Mouse (Mus musculus): ENCODE data around the gene Myl6. TPM values are rescaled to one million over a fixed set of nuclear protein-coding genes. Genes with fewer than 3 reads are reported as not detected.
"Not testable (repeated sequence)": the region's sequence is repeated elsewhere in the genome, so short reads cannot be mapped to it uniquely, and the experiment has no call there.

Myl6 gene
- polyA plus RNA-seq, 3 experiments from 2014 or later, result 949 to 1,454 (median 955) TPM

DNA sequence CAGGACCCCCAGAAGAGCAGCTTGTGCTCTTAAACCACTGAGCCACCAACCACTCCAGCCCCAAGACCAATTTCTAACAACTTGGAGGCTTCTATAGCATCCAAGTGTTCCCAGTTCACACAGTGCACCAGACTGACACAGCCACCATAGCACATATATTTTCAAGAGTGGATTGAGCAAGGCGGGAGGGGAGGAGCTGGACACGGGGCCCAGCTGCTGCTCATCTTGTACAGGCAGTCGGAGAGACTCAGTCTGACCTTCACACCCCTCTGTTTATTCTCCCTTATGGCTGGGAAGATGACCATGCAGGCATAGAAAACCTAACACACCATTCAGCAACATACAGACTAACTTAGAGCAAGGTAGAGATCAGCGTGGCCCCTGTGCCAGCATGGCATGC is 15.9 kb upstream of the Myl6 start:
- no peak for ATAC-seq

DNA sequence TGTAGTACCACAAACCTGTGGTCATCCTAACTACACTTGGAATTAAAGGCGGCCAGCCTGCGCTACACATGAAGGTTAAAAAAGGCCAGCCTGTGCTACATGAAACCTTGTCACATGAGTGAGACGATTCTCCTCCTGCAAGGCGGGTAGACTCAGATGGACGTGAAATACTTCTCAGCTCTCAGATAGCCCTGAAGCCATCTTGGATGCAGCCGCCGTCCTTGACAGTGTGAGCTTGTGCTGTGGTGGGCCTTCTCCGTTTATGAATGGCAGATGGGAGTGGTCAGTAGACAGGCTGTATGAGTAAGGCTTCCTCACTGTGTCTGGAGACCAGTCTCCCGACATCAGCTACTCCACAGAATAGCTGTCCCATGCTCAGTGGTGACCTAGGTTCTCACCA is 15.3 kb upstream of the Myl6 start:
- no peak for ATAC-seq

- ATAC-seq, result no peak
Observed at GRCm38 (mm10) chr10:128508260-128508659, 14.3 kb upstream of the Myl6 start.

GRCm38 (mm10) chr10:128505974-128506373 is 12.0 kb upstream of the Myl6 start:
- ATAC-seq, result no peak

- not testable (repeated sequence) for ATAC-seq
Observed at GRCm38 (mm10) chr10:128505371-128505667, 11.4 kb upstream of the Myl6 start.

- peak; percentile 85 for ATAC-seq
Observed at GRCm38 (mm10) chr10:128504641-128505370, 10.9 kb upstream of the Myl6 start.

DNA sequence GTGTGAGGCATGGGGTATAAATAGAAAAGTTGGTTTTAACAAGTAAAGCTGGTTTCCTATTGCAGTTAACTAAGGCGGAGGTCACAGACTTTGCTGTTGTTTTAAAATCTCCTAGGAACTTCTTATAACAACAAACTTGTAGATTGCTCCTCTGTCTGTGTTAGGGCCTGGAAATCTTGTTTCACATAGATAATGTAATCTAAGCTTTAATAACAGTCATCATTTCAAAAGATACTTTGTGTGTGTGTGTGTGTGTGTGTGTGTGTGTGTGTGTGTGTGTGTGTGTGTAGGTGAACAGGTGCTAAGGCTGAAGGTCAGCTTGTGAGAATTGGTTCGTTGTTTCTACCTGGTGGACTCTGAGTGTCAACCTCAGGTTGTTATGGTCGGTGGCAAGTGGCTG is 10.1 kb upstream of the Myl6 start:
- no peak for ATAC-seq

DNA sequence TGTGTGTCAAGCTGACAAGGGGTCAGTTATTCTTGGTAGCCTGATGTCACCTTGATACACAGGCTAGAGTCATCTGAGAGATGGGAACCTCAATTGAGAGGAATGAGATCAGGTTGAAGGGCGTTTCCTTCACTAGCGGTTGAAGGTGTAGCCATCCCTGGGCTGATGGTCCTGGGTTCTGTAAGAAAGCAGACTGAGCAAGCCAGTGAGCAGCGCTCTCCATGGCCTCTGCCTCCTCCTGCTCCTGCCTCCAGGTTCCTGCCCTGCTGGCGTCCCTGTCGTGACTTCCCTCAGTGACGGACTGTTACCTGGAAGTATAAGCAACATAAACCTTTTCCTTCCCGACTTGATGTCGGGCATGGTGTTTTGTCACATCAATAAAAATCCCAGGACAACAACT is 9.6 kb upstream of the Myl6 start:
- ATAC-seq, result no peak

GRCm38 (mm10) chr10:128502341-128502740 is 8.4 kb upstream of the Myl6 start:
- ATAC-seq, result no peak

GRCm38 (mm10) chr10:128499116-128499671 is 5.2 kb upstream of the Myl6 start:
- no peak for ATAC-seq

GRCm38 (mm10) chr10:128498590-128498989 is 4.6 kb upstream of the Myl6 start, which contains the start of gene Myl6b:
Gene Myl6b, minus strand, starts transcription at chr10:128498685.
- peak; percentile 79 for ATAC-seq

DNA sequence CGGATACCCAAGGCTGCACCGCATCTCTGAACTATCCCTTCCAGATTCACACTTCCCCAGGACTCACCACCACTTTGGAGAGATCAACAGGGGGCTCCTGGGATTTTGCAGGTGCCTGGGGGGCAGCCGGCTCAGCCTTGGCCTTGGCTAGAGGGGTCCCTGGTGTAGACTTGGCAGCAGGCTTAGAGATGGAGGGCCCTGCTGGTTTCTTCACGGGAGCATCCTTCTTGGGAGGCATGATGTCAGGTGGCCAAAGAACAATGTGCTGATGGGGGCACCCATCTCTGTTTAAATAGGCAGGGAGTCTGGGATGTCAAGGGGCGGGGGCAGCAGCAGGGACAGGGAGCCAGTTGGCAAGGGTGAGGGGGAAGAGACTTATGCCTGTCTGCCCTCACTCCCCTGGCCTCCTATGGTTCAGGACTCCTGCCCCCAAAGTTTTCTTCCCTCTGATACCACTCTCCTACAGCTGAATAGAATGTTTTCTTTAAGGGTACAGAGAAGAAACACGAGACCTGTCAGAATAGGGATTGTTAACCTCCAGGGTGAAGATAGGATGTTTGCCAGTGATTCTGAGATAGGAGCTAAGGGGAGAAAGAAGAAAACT is 3.3 kb upstream of the Myl6 start:
- no peak for ATAC-seq

- no peak for ATAC-seq
Observed at GRCm38 (mm10) chr10:128496509-128497077, 2.6 kb upstream of the Myl6 start.

DNA sequence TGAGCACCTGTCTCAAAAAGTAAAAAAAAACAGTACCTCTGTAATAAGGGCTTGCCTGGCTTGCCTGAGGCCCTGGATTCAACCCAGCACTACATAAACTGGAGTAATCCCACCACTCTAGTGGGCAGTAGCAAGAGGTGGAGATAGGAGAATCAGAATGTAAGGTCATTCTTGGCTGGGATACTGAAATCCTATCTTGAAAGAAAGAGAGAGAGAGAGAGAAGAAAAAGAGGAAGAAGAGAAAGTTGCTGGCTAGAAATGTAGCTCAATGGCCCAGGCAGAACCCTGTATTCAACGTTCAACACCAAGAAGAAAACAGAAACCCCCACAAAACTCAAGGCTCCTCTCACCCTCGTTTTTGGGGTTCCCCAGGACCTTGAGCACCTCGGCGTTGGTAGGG is 2.0 kb upstream of the Myl6 start:
- ATAC-seq, result no peak

GRCm38 (mm10) chr10:128495270-128495669 is 1.3 kb upstream of the Myl6 start:
- no peak for ATAC-seq

DNA sequence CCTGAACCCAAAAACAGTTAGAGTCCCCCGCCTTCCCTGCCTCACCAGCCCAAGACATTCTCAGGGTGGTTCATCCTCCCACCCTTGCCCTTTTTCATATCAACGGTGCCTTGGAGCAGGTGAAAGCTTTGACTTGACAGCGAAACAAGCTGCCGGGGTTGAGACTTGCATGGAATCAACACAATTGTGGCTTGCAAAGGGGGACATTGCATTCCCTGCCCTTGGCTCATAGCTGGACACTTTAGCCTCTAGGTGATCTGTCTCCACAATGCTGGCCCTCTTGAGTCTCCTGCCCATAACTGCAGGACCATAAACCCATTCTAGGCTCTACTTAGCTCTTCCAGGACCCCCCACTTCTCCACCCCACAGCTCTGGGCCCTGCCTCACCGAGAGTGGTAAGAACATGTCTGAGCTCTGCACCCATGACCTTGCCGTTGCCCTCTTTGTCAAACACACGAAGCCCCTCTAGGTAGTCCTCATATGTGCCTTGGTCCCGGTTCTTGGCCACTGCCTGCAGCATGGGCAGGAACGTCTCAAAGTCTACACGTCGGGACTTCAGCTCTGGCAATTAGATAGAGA is 811 bp upstream of the Myl6 start:
- ATAC-seq, result no peak

DNA sequence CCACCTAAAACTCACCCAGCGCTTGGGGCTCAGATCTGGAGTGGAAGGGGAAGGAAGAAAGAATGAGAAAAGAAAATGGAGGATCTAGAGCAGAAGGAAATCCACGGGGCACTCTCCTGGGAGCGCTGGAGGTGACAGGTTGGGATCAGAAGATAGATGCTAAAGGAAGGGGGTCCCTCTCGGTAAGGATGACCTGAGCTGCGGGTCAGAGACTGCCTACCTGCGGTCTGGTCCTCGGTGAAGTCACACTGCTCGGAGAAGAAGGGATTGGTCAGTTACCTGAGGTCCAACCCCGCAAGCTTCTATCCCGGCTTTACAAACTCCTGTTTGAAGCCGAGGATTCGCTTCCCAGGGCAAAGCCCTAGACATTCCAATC is 638 bp downstream of the Myl6 start:
- peak; percentile 9 for ATAC-seq

- ATAC-seq, result peak; percentile 3
Observed at GRCm38 (mm10) chr10:128492633-128493311, 1.2 kb downstream of the Myl6 start.

GRCm38 (mm10) chr10:128492051-128492450 is 1.9 kb downstream of the Myl6 start:
- ATAC-seq, result not testable (repeated sequence)

DNA sequence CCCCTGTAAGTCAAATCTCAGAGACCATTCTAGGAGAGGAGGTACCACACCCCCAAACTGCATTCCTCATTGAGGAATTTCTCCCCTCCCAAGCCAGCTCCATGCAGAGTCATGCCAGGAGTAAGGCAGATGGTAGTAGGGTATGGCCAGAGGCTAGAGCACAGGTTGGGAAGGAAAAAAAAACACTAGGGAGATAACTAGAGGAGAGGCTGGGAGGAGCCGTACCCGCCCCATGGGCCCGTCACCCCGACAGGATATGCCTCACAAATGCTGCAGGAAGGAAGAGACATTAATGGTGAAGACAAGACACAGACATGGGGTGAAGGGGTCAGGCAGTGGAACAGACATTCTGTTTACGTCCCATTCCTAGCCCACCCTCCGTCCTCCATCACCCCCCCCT is 2.5 kb downstream of the Myl6 start:
- no peak for ATAC-seq

GRCm38 (mm10) chr10:128490912-128491311 is 3.0 kb downstream of the Myl6 start:
- ATAC-seq, result no peak

GRCm38 (mm10) chr10:128490232-128490631 is 3.7 kb downstream of the Myl6 start:
- no peak for ATAC-seq

DNA sequence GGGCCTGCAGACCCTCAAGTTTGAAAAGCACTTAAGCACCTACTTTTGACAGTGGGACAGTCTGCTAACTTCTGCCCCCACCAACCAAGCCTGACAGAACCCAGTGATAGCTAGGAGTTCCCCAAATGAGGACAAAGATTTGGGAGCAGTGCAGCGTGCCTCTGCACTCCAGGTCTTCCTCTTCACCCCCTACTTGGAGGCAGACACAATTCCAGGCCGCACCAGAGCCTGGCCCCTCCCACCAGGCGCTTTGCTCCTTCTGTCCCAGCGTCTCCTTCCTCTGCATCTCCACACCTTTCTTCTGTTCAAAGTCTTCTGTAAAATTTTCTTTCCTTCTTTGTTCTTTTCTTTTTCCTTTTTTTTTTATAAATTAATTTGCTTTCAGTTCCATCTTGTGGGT is 4.2 kb downstream of the Myl6 start:
- no peak for ATAC-seq

Data from inflammation-experienced regulatory T-cells, adult 6 months (primary cell).